Mouse (Mus musculus) heart, adult 2 months (tissue): ENCODE results near the gene Nfkb1. TPM values are rescaled to one million over a fixed set of nuclear protein-coding genes. Genes with fewer than 3 reads are reported as not detected.

ENCODE experiments used
- DNase-seq, 2 experiments: peaks; one replicate each; pipeline ENCODE4 v3.0.0; 2021
- H3K27ac ChIP-seq: fragments of 200-600 bp; 2 replicates; pipeline ENCODE4 v1.8.1; 2022
- H3K27me3 ChIP-seq: fragments of 200-500 bp; 2 replicates; pipeline ENCODE4 v1.6.1; 2012; ENCODE audit warnings: mild to moderate bottlenecking, low read length, inconsistent platforms, mixed read lengths; ENCODE audit not compliant: control insufficient read depth, insufficient read depth
- H3K36me3 ChIP-seq: fragments of 200-500 bp; 2 replicates; pipeline ENCODE4 v1.6.1; 2012; ENCODE audit warnings: low read length, inconsistent platforms; ENCODE audit not compliant: control insufficient read depth, insufficient read depth
- H3K4me1 ChIP-seq: fragments of 200-500 bp; 2 replicates; pipeline ENCODE4 v1.6.1; 2011; ENCODE audit warnings: low read length; ENCODE audit not compliant: control insufficient read depth, insufficient read depth
- H3K4me3 ChIP-seq: fragments of 200-600 bp; 2 replicates; pipeline ENCODE4 v1.8.1; 2022
- H3K79me2 ChIP-seq: fragments of 200-500 bp; replicated peaks from 2 replicates; pipeline ENCODE4 v1.6.1; 2012; ENCODE audit warnings: mild to moderate bottlenecking, inconsistent platforms, low read length, moderate library complexity, mixed read lengths; ENCODE audit not compliant: control insufficient read depth, insufficient read depth
- H3K9ac ChIP-seq: fragments of 200-500 bp; 2 replicates; pipeline ENCODE4 v1.6.1; 2012; ENCODE audit warnings: low read depth, mild to moderate bottlenecking, control low read depth, inconsistent platforms, low read length, mixed read lengths
- CTCF ChIP-seq: fragments of 200-600 bp; IDR thresholded peaks from 2 replicates; pipeline ENCODE4 v1.8.1; 2022; ENCODE audit warnings: antibody characterized with exemption, mild to moderate bottlenecking, moderate library complexity
- EP300 ChIP-seq: fragments of 200-500 bp; IDR thresholded peaks from 2 replicates; pipeline ENCODE4 v1.6.1; 2011; ENCODE audit warnings: low read depth, low read length, control low read depth; ENCODE audit not compliant: insufficient read depth
- POLR2A ChIP-seq: fragments of 200-500 bp; IDR thresholded peaks from 2 replicates; pipeline ENCODE4 v1.6.1; 2011; ENCODE audit warnings: mild to moderate bottlenecking, low read depth, low read length, control low read depth; ENCODE audit not compliant: insufficient read depth
- WGBS: fragments of 180-500 bp; shearing (Covaris S2); methylation state at CpG from one replicate; pipeline ENCODE4 v1.1.7; 2018; 5-methylcytosine and 5-hydroxymethylcytosine counted together
- intact Hi-C: fragments of 180-260 bp; cut with DNase I; formaldehyde crosslinking; loops from one replicate; pipeline ENCODE4 v1.15.1; 2025
- long read RNA-seq: library from polyadenylated mRNA; stranded (forward); transcript quantifications from one replicate; pipeline ENCODE4 v2.0.0, GENCODE M21; 2021
- polyA plus RNA-seq: library from polyadenylated mRNA; depleted of rRNA; stranded (reverse); fragments of >200 nt; gene quantifications from 2 replicates; pipeline ENCODE4 v1.2.3, GENCODE M21; 2012; rRNA removed
- total RNA-seq, 2 experiments: library from RNA; stranded (reverse); gene quantifications; 2 replicates each; pipeline ENCODE4 v1.2.3; 2021

The Nfkb1 gene
- total RNA-seq (10 to 100 TPM; 33.5 to 33.6 TPM), polyA plus RNA-seq (44.4 and 57.3 TPM in 2 replicates)
- long read RNA-seq, full-length matches to known transcripts = 12 of 17 reads
- long read RNA-seq, partial matches to known transcripts = 2 of 17 reads
- long read RNA-seq, other reads (novel, unspliced or antisense) = 3 of 17 reads

GRCm38 (mm10) chr3:135691191-135692131, at the start of gene Nfkb1:
TSS of gene Nfkb1 (minus strand) at chr3:135691547.
- intact Hi-C loops = loop anchor here (2.0 to 5.0 kb wide), 2 partner anchors 49 to 85 kb away; no protein-coding TSS in a partner anchor
- 12% methylated on average over 98 of the region's 102 CpGs for WGBS
- DNase-seq = peak; percentile 81 to 86
- Histone ChIP-seq H3K4me3 (peak within 1 kb of the TSS; percentile 88), H3K79me2 (no peaks in the 10 kb centered on the region), H3K27ac (peak within 1 kb of the TSS; percentile 97), H3K36me3 (peaks cover 11% of the 10 kb centered on the region), H3K27me3 (no peaks in the 10 kb centered on the region), H3K9ac (peak within 1 kb of the TSS; percentile 99), H3K4me1 (peaks cover 12% of the 10 kb centered on the region)
- TF ChIP-seq EP300 (no peak), POLR2A (peak; percentile 53)

DNA sequence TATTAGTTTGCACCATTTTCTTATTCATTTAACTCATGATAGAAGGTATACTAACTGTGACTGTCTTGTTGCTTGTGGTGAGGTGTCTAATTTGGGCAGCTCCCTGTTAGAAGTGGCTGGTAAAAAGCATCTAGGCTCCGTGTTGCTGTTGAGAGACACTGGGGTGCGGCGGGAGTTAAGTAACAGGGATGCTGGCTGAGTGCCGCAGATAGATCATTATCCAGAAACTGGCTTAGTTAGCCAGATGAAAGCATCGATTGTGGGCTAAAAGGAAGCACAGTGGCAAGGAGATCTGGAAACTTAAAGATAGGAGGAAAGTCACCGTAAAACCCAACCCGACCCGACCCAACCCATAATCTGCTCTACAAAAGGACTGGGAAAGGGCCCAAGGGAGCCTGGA, 49.4 kb upstream of the Nfkb1 start:
- H3K27me3 ChIP-seq = no peaks in the 10 kb centered on the region
- no peak overlapping the region for H3K27ac ChIP-seq
- intact Hi-C loops = no loop called here
- H3K4me1 ChIP-seq = no peaks in the 10 kb centered on the region
- no peak for TF ChIP-seq CTCF
- no peak for TF ChIP-seq POLR2A
- TF ChIP-seq EP300 = no peak
- H3K4me3 ChIP-seq = no peak overlapping the region
- 74% methylated on average over 8 of the region's 8 CpGs for WGBS
- no peaks in the 10 kb centered on the region for H3K36me3 ChIP-seq
- no peak overlapping the region for H3K9ac ChIP-seq
- no peak for DNase-seq
- H3K79me2 ChIP-seq = no peaks in the 10 kb centered on the region

- H3K79me2 ChIP-seq = no peaks in the 10 kb centered on the region
- H3K27me3 ChIP-seq = no peaks in the 10 kb centered on the region
- 75% methylated on average over 1 of the region's 1 CpGs for WGBS
- no peak for DNase-seq
- intact Hi-C loops = loop anchor here (5.0 kb wide), 1 partner anchor 177 kb away; no protein-coding TSS in a partner anchor
- H3K4me3 ChIP-seq = no peak overlapping the region
- TF ChIP-seq POLR2A (no peak), CTCF (no peak), EP300 (no peak)
- H3K9ac ChIP-seq = no peak overlapping the region
- H3K4me1 ChIP-seq = peaks cover 2% of the 10 kb centered on the region
- no peak overlapping the region for H3K27ac ChIP-seq
- no peaks in the 10 kb centered on the region for H3K36me3 ChIP-seq
Observed at GRCm38 (mm10) chr3:135734736-135735135, 43.4 kb upstream of the Nfkb1 start.

GRCm38 (mm10) chr3:135732747-135733445, 41.5 kb upstream of the Nfkb1 start:
- intact Hi-C loops = loop anchor here (5.0 kb wide), 1 partner anchor 176 kb away; no protein-coding TSS in a partner anchor
- 77% methylated on average over 10 of the region's 10 CpGs for WGBS
- no peak for DNase-seq
- TF ChIP-seq EP300 (no peak), POLR2A (no peak), CTCF (no peak)
- Histone ChIP-seq H3K79me2 (no peaks in the 10 kb centered on the region), H3K9ac (no peak overlapping the region), H3K36me3 (no peaks in the 10 kb centered on the region), H3K4me3 (no peak overlapping the region), H3K27me3 (no peaks in the 10 kb centered on the region), H3K4me1 (peaks cover 2% of the 10 kb centered on the region), H3K27ac (no peak overlapping the region)

DNA sequence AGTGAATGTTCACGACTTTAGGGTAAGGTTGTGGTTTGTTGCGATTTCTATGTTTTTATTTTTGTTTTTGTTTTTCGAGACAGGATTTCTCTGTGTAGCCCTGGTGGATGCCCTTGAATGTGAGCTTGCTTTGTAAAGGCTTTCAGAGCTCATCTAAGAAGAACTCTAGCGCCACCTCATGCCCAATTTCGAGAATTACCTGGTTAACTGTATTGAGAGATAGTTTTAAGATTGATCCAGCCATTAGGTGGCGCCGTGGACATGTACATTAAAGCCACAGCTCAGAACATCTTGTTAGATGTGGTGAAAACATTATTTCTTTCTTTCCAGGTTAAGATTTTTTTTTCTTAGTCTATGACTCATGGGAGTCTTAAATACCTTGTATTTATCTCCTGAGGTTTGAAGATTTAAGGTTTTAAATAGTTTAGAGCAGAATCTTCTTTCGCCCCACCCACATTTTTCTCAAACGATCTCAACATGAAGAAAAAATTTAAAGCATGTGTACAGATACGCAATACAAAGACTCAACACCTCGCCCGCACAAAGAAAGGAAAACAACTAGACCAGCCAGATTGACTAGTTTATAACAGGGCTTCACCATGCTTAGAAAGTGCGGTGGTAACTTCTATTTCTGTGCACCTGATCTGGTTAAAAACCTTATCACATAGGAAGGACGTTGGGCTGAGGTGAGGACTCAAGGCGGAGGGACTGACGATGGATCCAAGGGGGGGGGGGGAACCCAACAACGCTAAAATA, 40.1 kb upstream of the Nfkb1 start:
- Histone ChIP-seq H3K4me1 (peaks cover 2% of the 10 kb centered on the region), H3K9ac (no peak overlapping the region), H3K79me2 (no peaks in the 10 kb centered on the region), H3K27ac (peak overlapping the region; percentile 27), H3K27me3 (no peaks in the 10 kb centered on the region), H3K4me3 (peak overlapping the region; percentile 30; the same call in 1 of the 2 replicates), H3K36me3 (no peaks in the 10 kb centered on the region)
- TF ChIP-seq EP300 = no peak
- peak; percentile 97 for TF ChIP-seq CTCF
- intact Hi-C loops = loop anchor here (2.0 to 5.0 kb wide), 4 partner anchors 174 to 451 kb away; partner anchors contain the start of gene Bdh2
- DNase-seq = peak; percentile 80 to 86
- 9% methylated on average over 17 of the region's 17 CpGs for WGBS
